9 mouse cellular contexts compared by ENCODE assay signal in genomic region chr5:117946605-117947004, GRCm38 (mm10). TPM values are rescaled to one million over a fixed set of nuclear protein-coding genes. Genes with fewer than 3 reads are reported as not detected.
DNase-seq lines count a peak whose midpoint lies in the region; ATAC-seq and TF ChIP-seq lines count a peak whose summit lies in the region.
"Had no signal": no experiment of that assay in that cellular context is flagged by ENCODE, and none has a peak within 500 bp of the region (broad histone marks: within the 10 kb centered on the region; RNA-seq: fewer than 3 reads in every experiment).

No protein-coding gene starts in this region.

- H3K4me1 ChIP-seq in forebrain, embryonic 14.5 days (ENCODE audit: control insufficient read depth, insufficient read depth, low read length) = no peaks in the 10 kb centered on the region
- H3K4me1 ChIP-seq in forebrain, embryonic 13.5 days = no peaks in the 10 kb centered on the region
- no peaks in the 10 kb centered on the region for H3K4me1 ChIP-seq in spleen, adult 2 months (ENCODE audit: control insufficient read depth, insufficient read depth, insufficient read length)
- H3K4me1 ChIP-seq: midbrain, embryonic 12.5 days had no signal

- H3K9ac ChIP-seq in forebrain, embryonic 14.5 days (ENCODE audit: low read length) = no peak overlapping the region
- no peak overlapping the region for H3K9ac ChIP-seq in forebrain, embryonic 13.5 days
- H3K9ac ChIP-seq: midbrain, embryonic 12.5 days had no signal

- no peak for TF ChIP-seq POLR2A in spleen, adult 2 months (IDR thresholded peaks at IDR 0.05; ENCODE audit: low read depth, low read length)

- no peaks in the 10 kb centered on the region for H3K36me3 ChIP-seq in forebrain, embryonic 14.5 days (ENCODE audit: control insufficient read depth, insufficient read depth, low read length)
- no peaks in the 10 kb centered on the region for H3K36me3 ChIP-seq in forebrain, embryonic 13.5 days (ENCODE audit: poor library complexity, severe bottlenecking)
- no peaks in the 10 kb centered on the region for H3K36me3 ChIP-seq in spleen, adult 2 months (ENCODE audit: control insufficient read depth, insufficient read depth, low read length)
- H3K36me3 ChIP-seq: midbrain, embryonic 12.5 days had no signal

- peak; percentile 40; the same call in 1 of the 2 replicates for TF ChIP-seq CTCF in spleen, adult 2 months (IDR thresholded peaks at IDR 0.05; ENCODE audit: extremely low read depth, insufficient read depth, insufficient read length, insufficient replicate concordance)

- H3K4me2 ChIP-seq in forebrain, embryonic 14.5 days (ENCODE audit: low read length) = no peak overlapping the region
- no peak overlapping the region for H3K4me2 ChIP-seq in forebrain, embryonic 13.5 days
- H3K4me2 ChIP-seq: midbrain, embryonic 12.5 days had no signal

- H3K27me3 ChIP-seq in forebrain, embryonic 14.5 days (replicated peaks; ENCODE audit: control insufficient read depth, insufficient read depth, low read length) = no peaks in the 10 kb centered on the region
- no peaks in the 10 kb centered on the region for H3K27me3 ChIP-seq in forebrain, embryonic 13.5 days
- H3K27me3 ChIP-seq in spleen, adult 2 months (ENCODE audit: control insufficient read depth, insufficient read depth, low read length) = no peaks in the 10 kb centered on the region
- H3K27me3 ChIP-seq: midbrain, embryonic 12.5 days had no signal

- H3K4me3 ChIP-seq in forebrain, embryonic 14.5 days (ENCODE audit: low read depth, low read length) = no peak overlapping the region
- no peak overlapping the region for H3K4me3 ChIP-seq in forebrain, embryonic 13.5 days
- no peak overlapping the region for H3K4me3 ChIP-seq in spleen, adult 2 months (ENCODE audit: extremely low read depth, insufficient read depth, insufficient read length)
- H3K4me3 ChIP-seq: midbrain, embryonic 12.5 days had no signal

- no peak for ATAC-seq in forebrain, embryonic 14.5 days
- no peak for ATAC-seq in forebrain, embryonic 13.5 days

- WGBS in forebrain, embryonic 14.5 days = 32% methylated on average over 4 of the region's 4 CpGs
- 32% methylated on average over 4 of the region's 4 CpGs for WGBS in forebrain, embryonic 13.5 days
- WGBS in spleen, adult 2 months = 5% methylated on average over 4 of the region's 4 CpGs

- H3K9me3 ChIP-seq in forebrain, embryonic 14.5 days (replicated peaks; ENCODE audit: control insufficient read depth, low read length) = no peaks in the 10 kb centered on the region
- no peaks in the 10 kb centered on the region for H3K9me3 ChIP-seq in forebrain, embryonic 13.5 days (replicated peaks)
- H3K9me3 ChIP-seq: midbrain, embryonic 12.5 days had no signal

- peak; percentile 70 for DNase-seq in forebrain, embryonic 14.5 days (ENCODE audit: low spot score)
- DNase-seq in spleen, adult 2 months (ENCODE audit: low read depth in 1 of 2, low spot score in 2 of 2) = no peak
- DNase-seq in spleen, postnatal 14 days (ENCODE audit: low spot score in 2 of 2) = no peak
- peak; percentile 80 to 83 for DNase-seq in cerebellum, postnatal 14 days
- DNase-seq in kidney, postnatal 10 days = peak; percentile 64
- peak; percentile 43 for DNase-seq in lung, postnatal 10 days
- DNase-seq in spleen, postnatal 4 days (ENCODE audit: low spot score in 2 of 2) = no peak

- no peak overlapping the region for H3K27ac ChIP-seq in forebrain, embryonic 14.5 days (ENCODE audit: low read depth, low read length)
- no peak overlapping the region for H3K27ac ChIP-seq in forebrain, embryonic 13.5 days
- no peak overlapping the region for H3K27ac ChIP-seq in spleen, adult 2 months (ENCODE audit: insufficient read depth, low read length)
- H3K27ac ChIP-seq: midbrain, embryonic 12.5 days had no signal

RNA-seq across cellular contexts. Expression of gene Fbxo21, which starts 29.9 kb away (rescaled TPM):
- 109 and 147 TPM in 2 replicates for polyA plus RNA-seq in forebrain, embryonic 14.5 days (2014; fragmentation: Nextera tagmentation; extraction: Ambion mirVana)
- 141 and 154 TPM in 2 replicates for polyA plus RNA-seq in forebrain, embryonic 13.5 days (2015; fragmentation: Nextera tagmentation; extraction: Ambion mirVana)
- 15.7 and 20.6 TPM in 2 replicates for polyA plus RNA-seq in spleen, adult 2 months (2012; rRNA removed)

Comparison
In these comparisons a context has a peak if more than half of its experiments do, and no peak if none do; other contexts are left out.
1. DNase-seq: peak in forebrain, embryonic 14.5 days (single experiment), cerebellum, postnatal 14 days (2 of 2), kidney, postnatal 10 days (single experiment) and lung, postnatal 10 days (single experiment); none in spleen, adult 2 months (0 of 2), spleen, postnatal 14 days (0 of 2) and spleen, postnatal 4 days (0 of 2).